Mouse (Mus musculus): ENCODE measurements around the gene H2bfm.
"Not testable (repeated sequence)": the region's sequence is repeated elsewhere in the genome, so short reads cannot be mapped to it uniquely, and the experiment has no call there.

The H2bfm gene

GRCm38 (mm10) chrX:136927031-136927430 is at the start of gene H2bfm:
TSS of gene H2bfm (plus strand) at chrX:136927325.
- no peak for DNase-seq

GRCm38 (mm10) chrX:136895757-136896156 is 31.4 kb upstream of the H2bfm start:
- no peak for DNase-seq

GRCm38 (mm10) chrX:136904369-136904768 is 22.8 kb upstream of the H2bfm start:
- no peak for DNase-seq

- DNase-seq, result no peak
Observed at GRCm38 (mm10) chrX:136925863-136926262, 1.3 kb upstream of the H2bfm start.

GRCm38 (mm10) chrX:136937985-136938384 is 10.9 kb downstream of the H2bfm start:
- DNase-seq, result no peak

- peak in 1 of 2 experiments; percentile 51 for DNase-seq
Observed at GRCm38 (mm10) chrX:136957583-136958279, 30.6 kb downstream of the H2bfm start.

GRCm38 (mm10) chrX:136958300-136958699 is 31.2 kb downstream of the H2bfm start:
- DNase-seq, result not testable (repeated sequence)

GRCm38 (mm10) chrX:136959688-136960087 is 32.6 kb downstream of the H2bfm start:
- no peak for DNase-seq

- DNase-seq, result not testable (repeated sequence)
Observed at GRCm38 (mm10) chrX:136975397-136975796, 48.3 kb downstream of the H2bfm start, which contains the start of gene Tmsb15b2. TSS of gene Tmsb15b2 (minus strand) at chrX:136975497.

GRCm38 (mm10) chrX:136976424-136977084 is 49.4 kb downstream of the H2bfm start, which contains the start of the genes Tmsb15l and Tmsb15b1:
TSS of gene Tmsb15l (minus strand) at chrX:136976869.
TSS of gene Tmsb15b1 (minus strand) at chrX:136976874.
- DNase-seq, result peak; percentile 42 to 46
